Mouse (Mus musculus) thymus, postnatal 25 days (tissue): Measurements from ENCODE around the gene Scfd2.

Source experiments
- DNase-seq: peaks from one replicate; pipeline ENCODE4 v3.0.0; 2022

The Scfd2 gene

GRCm38 (mm10) chr5:74233808-74234207 lies 297.8 kb downstream of the Scfd2 start:
- no peak for DNase-seq

GRCm38 (mm10) chr5:74230525-74230924 lies 301.0 kb downstream of the Scfd2 start:
- no peak for DNase-seq

- no peak for DNase-seq
Observed at GRCm38 (mm10) chr5:74229775-74230413, 301.7 kb downstream of the Scfd2 start.

GRCm38 (mm10) chr5:74228938-74229337 lies 302.6 kb downstream of the Scfd2 start:
- DNase-seq: no peak

- DNase-seq: no peak
Observed at GRCm38 (mm10) chr5:74227352-74227751, 304.2 kb downstream of the Scfd2 start.

GRCm38 (mm10) chr5:74226183-74226582 lies 305.4 kb downstream of the Scfd2 start:
- DNase-seq: no peak

- no peak for DNase-seq
Observed at GRCm38 (mm10) chr5:74224480-74224879, 307.1 kb downstream of the Scfd2 start.

GRCm38 (mm10) chr5:74222626-74223025 lies 308.9 kb downstream of the Scfd2 start:
- no peak for DNase-seq

- no peak for DNase-seq
Observed at GRCm38 (mm10) chr5:74218524-74218923, 313.0 kb downstream of the Scfd2 start.

- DNase-seq: no peak
Observed at GRCm38 (mm10) chr5:74215125-74215524, 316.4 kb downstream of the Scfd2 start.

GRCm38 (mm10) chr5:74214501-74215110 lies 317.0 kb downstream of the Scfd2 start:
- no peak for DNase-seq

GRCm38 (mm10) chr5:74211346-74211745 lies 320.2 kb downstream of the Scfd2 start:
- DNase-seq: no peak

GRCm38 (mm10) chr5:74209640-74210039 lies 321.9 kb downstream of the Scfd2 start:
- no peak for DNase-seq

- no peak for DNase-seq
Observed at GRCm38 (mm10) chr5:74208438-74208837, 323.1 kb downstream of the Scfd2 start.

- DNase-seq: no peak
Observed at GRCm38 (mm10) chr5:74207209-74207608, 324.4 kb downstream of the Scfd2 start.

- DNase-seq: no peak
Observed at GRCm38 (mm10) chr5:74206649-74207048, 324.9 kb downstream of the Scfd2 start.

- DNase-seq: no peak
Observed at GRCm38 (mm10) chr5:74206038-74206437, 325.5 kb downstream of the Scfd2 start.

GRCm38 (mm10) chr5:74205509-74205908 lies 326.1 kb downstream of the Scfd2 start:
- DNase-seq: no peak

GRCm38 (mm10) chr5:74204465-74204864 lies 327.1 kb downstream of the Scfd2 start:
- DNase-seq: no peak

- no peak for DNase-seq
Observed at GRCm38 (mm10) chr5:74202515-74202914, 329.0 kb downstream of the Scfd2 start.

GRCm38 (mm10) chr5:74201570-74202357 lies 329.8 kb downstream of the Scfd2 start:
- no peak for DNase-seq

GRCm38 (mm10) chr5:74200481-74200880 lies 331.1 kb downstream of the Scfd2 start:
- DNase-seq: peak; percentile 63

- peak; percentile 16 for DNase-seq
Observed at GRCm38 (mm10) chr5:74199793-74200192, 331.8 kb downstream of the Scfd2 start.

GRCm38 (mm10) chr5:74198446-74198845 lies 333.1 kb downstream of the Scfd2 start:
- no peak for DNase-seq
